Mouse (Mus musculus): ENCODE measurements around the gene Plcl1.

- TF ChIP-seq POLR2A (IDR thresholded peaks at IDR 0.05; ENCODE audit: borderline replicate concordance, low read depth, low read length) (no peak), CTCF (IDR thresholded peaks at IDR 0.05; ENCODE audit: low read depth, low read length) (no peak)
Observed at GRCm38 (mm10) chr1:55438617-55439016, 32.9 kb downstream of the Plcl1 start.
